Mouse (Mus musculus) C2C12 (cell line): ENCODE measurements around the gene Scfd2.

Experiments used
- CEBPB ChIP-seq: IDR thresholded peaks from one replicate; pipeline ENCODE4 v1.6.1; 2011; ENCODE audit warnings: low read depth, mild to moderate bottlenecking, control low read depth, moderate library complexity
- CTCF ChIP-seq: IDR thresholded peaks from one replicate; pipeline ENCODE4 v1.5.1; 2011; ENCODE audit not compliant: control insufficient read depth, insufficient read depth, insufficient read length
- FOSL1 ChIP-seq: IDR thresholded peaks from one replicate; pipeline ENCODE4 v1.8.0; 2011; ENCODE audit warnings: mild to moderate bottlenecking, low read length; ENCODE audit not compliant: poor library complexity, insufficient read depth, severe bottlenecking
- MYOG ChIP-seq: IDR thresholded peaks from one replicate; pipeline ENCODE4 v1.6.1; 2011; ENCODE audit not compliant: control insufficient read depth, insufficient read length; ENCODE audit errors: extremely low read depth
- USF1 ChIP-seq: IDR thresholded peaks from one replicate; pipeline ENCODE4 v1.6.1; 2011; ENCODE audit warnings: low read depth, mild to moderate bottlenecking, control low read depth, moderate library complexity

DNA sequence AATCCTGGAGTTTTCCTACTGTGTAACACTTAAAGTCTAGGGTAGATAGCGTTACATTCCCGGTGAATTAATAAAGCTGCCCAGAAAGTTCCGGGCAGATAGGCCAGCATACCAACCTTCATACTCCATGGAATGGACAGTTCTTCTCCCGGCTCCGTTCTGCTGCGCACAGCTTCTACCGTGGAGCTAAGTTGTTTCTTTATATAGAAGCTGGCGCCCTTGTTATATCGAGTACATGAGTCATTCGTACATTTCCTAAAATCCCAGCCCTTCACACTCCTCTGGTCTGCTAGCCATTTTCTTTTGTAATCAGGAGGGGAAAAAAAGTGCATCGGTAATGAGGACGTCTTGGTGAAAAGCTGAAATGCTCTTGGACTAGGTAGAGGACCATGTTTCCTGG, 343.5 kb downstream of the Scfd2 start:
- TF ChIP-seq CTCF (no peak), MYOG (no peak), FOSL1 (no peak), USF1 (no peak), CEBPB (no peak)
